In genomic region chrX:168673525-168674406, GRCm38 (mm10) we compare ENCODE assay signal across 8 mouse cellular contexts. TPM values are rescaled to one million over a fixed set of nuclear protein-coding genes. Genes with fewer than 3 reads are reported as not detected.
DNase-seq lines count a peak whose midpoint lies in the region; ATAC-seq and TF ChIP-seq lines count a peak whose summit lies in the region.

Gene Msl3, minus strand, starts transcription at chrX:168673898.

- H3K4me3 ChIP-seq in embryonic fibroblast, embryonic 13.5 days (ENCODE audit: insufficient read depth, low read length): peak within 1 kb of the TSS; percentile 71
- peak within 1 kb of the TSS; percentile 65 for H3K4me3 ChIP-seq in heart, embryonic 10.5 days
- H3K4me3 ChIP-seq in kidney, embryonic 15.5 days (replicated peaks): peak within 1 kb of the TSS; percentile 58
- peak within 1 kb of the TSS; percentile 53 for H3K4me3 ChIP-seq in limb, embryonic 15.5 days
- H3K4me3 ChIP-seq in midbrain, postnatal 0 days (ENCODE audit: low read depth, low read length): peak within 1 kb of the TSS; percentile 52

- peak; percentile 93 for ATAC-seq in kidney, embryonic 15.5 days (replicated peaks; ENCODE audit: low FRiP score)
- ATAC-seq in limb, embryonic 15.5 days (ENCODE audit: insufficient number of reproducible peaks, low FRiP score, low TSS enrichment, low read depth): peak; percentile 95
- peak; percentile 92 for ATAC-seq in midbrain, postnatal 0 days (ENCODE audit: low FRiP score)

- H3K27ac ChIP-seq in embryonic fibroblast, embryonic 13.5 days (ENCODE audit: insufficient read depth, low read length): peak within 1 kb of the TSS; percentile 97
- peak within 1 kb of the TSS; percentile 91 for H3K27ac ChIP-seq in heart, embryonic 10.5 days
- H3K27ac ChIP-seq in kidney, embryonic 15.5 days: peak within 1 kb of the TSS; percentile 97
- H3K27ac ChIP-seq in limb, embryonic 15.5 days: peak within 1 kb of the TSS; percentile 95
- peak within 1 kb of the TSS; percentile 90 for H3K27ac ChIP-seq in midbrain, postnatal 0 days (ENCODE audit: low read depth, low read length)

- TF ChIP-seq POLR2A in embryonic fibroblast, embryonic 13.5 days (IDR thresholded peaks at IDR 0.05; ENCODE audit: low read depth, low read length): peak; percentile 42

- 18% methylated on average over 83 of the region's 88 CpGs for WGBS in heart, embryonic 10.5 days
- 13% methylated on average over 79 of the region's 88 CpGs for WGBS in kidney, embryonic 15.5 days
- 23% methylated on average over 86 of the region's 88 CpGs for WGBS in limb, embryonic 15.5 days
- 31% methylated on average over 61 of the region's 88 CpGs for WGBS in midbrain, postnatal 0 days

- H3K27me3 ChIP-seq in heart, embryonic 10.5 days (ENCODE audit: insufficient read depth, poor library complexity, severe bottlenecking): peaks cover 11% of the 10 kb centered on the region; the same call in 1 of the 2 replicates
- peaks cover 10% of the 10 kb centered on the region for H3K27me3 ChIP-seq in kidney, embryonic 15.5 days
- H3K27me3 ChIP-seq in limb, embryonic 15.5 days: peaks cover 7% of the 10 kb centered on the region
- H3K27me3 ChIP-seq in midbrain, postnatal 0 days (ENCODE audit: insufficient read depth, low read length): no peaks in the 10 kb centered on the region

- peaks cover 14% of the 10 kb centered on the region; the same call in 1 of the 2 replicates for H3K36me3 ChIP-seq in heart, embryonic 10.5 days
- peaks cover 9% of the 10 kb centered on the region; the same call in 1 of the 2 replicates for H3K36me3 ChIP-seq in kidney, embryonic 15.5 days
- H3K36me3 ChIP-seq in limb, embryonic 15.5 days: peaks cover 3% of the 10 kb centered on the region; the same call in 1 of the 2 replicates
- H3K36me3 ChIP-seq in midbrain, postnatal 0 days (ENCODE audit: insufficient read depth, low read length): no peaks in the 10 kb centered on the region

- H3K4me2 ChIP-seq in kidney, embryonic 15.5 days: peak within 1 kb of the TSS; percentile 74
- peak within 1 kb of the TSS; percentile 69 for H3K4me2 ChIP-seq in limb, embryonic 15.5 days
- peak within 1 kb of the TSS; percentile 66 for H3K4me2 ChIP-seq in midbrain, postnatal 0 days (ENCODE audit: low read depth, low read length, poor library complexity, severe bottlenecking)

- no peaks in the 10 kb centered on the region for H3K9me3 ChIP-seq in heart, embryonic 10.5 days
- no peaks in the 10 kb centered on the region for H3K9me3 ChIP-seq in kidney, embryonic 15.5 days (replicated peaks)
- no peaks in the 10 kb centered on the region for H3K9me3 ChIP-seq in limb, embryonic 15.5 days
- no peaks in the 10 kb centered on the region for H3K9me3 ChIP-seq in midbrain, postnatal 0 days (ENCODE audit: low read length)

- peak; percentile 88 for DNase-seq in B cell, adult 2 months
- DNase-seq in brain, adult 2 months (ENCODE audit: low read depth, low spot score): peak; percentile 91
- DNase-seq in heart, embryonic 10.5 days (ENCODE audit: low spot score): peak; percentile 94
- DNase-seq in midbrain, postnatal 0 days (ENCODE audit: low spot score): peak; percentile 76
- DNase-seq in spleen, postnatal 10 days (ENCODE audit: low spot score in 2 of 2): peak; percentile 65 to 85

- H3K4me1 ChIP-seq in embryonic fibroblast, embryonic 13.5 days (ENCODE audit: control insufficient read depth, insufficient read depth, low read length): no peaks in the 10 kb centered on the region
- no peaks in the 10 kb centered on the region for H3K4me1 ChIP-seq in heart, embryonic 10.5 days
- H3K4me1 ChIP-seq in kidney, embryonic 15.5 days: no peaks in the 10 kb centered on the region
- no peaks in the 10 kb centered on the region for H3K4me1 ChIP-seq in limb, embryonic 15.5 days
- no peaks in the 10 kb centered on the region for H3K4me1 ChIP-seq in midbrain, postnatal 0 days (ENCODE audit: insufficient read depth, low read length)

- TF ChIP-seq CTCF in embryonic fibroblast, embryonic 13.5 days (IDR thresholded peaks at IDR 0.05; ENCODE audit: borderline replicate concordance, insufficient read depth, low read length): no peak
- peak; percentile 65 for TF ChIP-seq CTCF in midbrain, postnatal 0 days (IDR thresholded peaks at IDR 0.05)

- H3K9ac ChIP-seq in kidney, embryonic 15.5 days: peak within 1 kb of the TSS; percentile 59
- peak within 1 kb of the TSS; percentile 45 for H3K9ac ChIP-seq in limb, embryonic 15.5 days
- peak within 1 kb of the TSS; percentile 70 for H3K9ac ChIP-seq in midbrain, postnatal 0 days (replicated peaks; ENCODE audit: low read length, poor library complexity, severe bottlenecking)

RNA-seq across cellular contexts. Expression of gene Msl3, which starts in this region (rescaled TPM):
- 47.3 and 61.7 TPM in 2 replicates for polyA plus RNA-seq in embryonic fibroblast, embryonic 13.5 days (2011; ENCODE audit: insufficient read length, low read depth, missing spikeins)
- polyA plus RNA-seq in heart, embryonic 10.5 days (2016; fragmentation: Nextera tagmentation; extraction: Ambion mirVana): 31.3 and 32.4 TPM in 2 replicates
- 37.9 and 40.3 TPM in 2 replicates for polyA plus RNA-seq in kidney, embryonic 15.5 days (2015; fragmentation: Nextera tagmentation; extraction: Ambion mirVana)
- 40.6 and 41.7 TPM in 2 replicates for polyA plus RNA-seq in limb, embryonic 15.5 days (2015; fragmentation: Nextera tagmentation; extraction: Ambion mirVana)
- total RNA-seq in midbrain, postnatal 0 days (2014; rRNA removed): 19.3 and 20.3 TPM in 2 replicates
- polyA plus RNA-seq in midbrain, postnatal 0 days (2015; fragmentation: Nextera tagmentation; extraction: Ambion mirVana): 11.8 and 13.0 TPM in 2 replicates

Comparison
In these comparisons a context has a peak if more than half of its experiments do, and no peak if none do; other contexts are left out.
1. Peak in every context shown above with its lines: DNase-seq, ATAC-seq, H3K4me3 ChIP-seq and H3K27ac ChIP-seq.